Mouse (Mus musculus) hindbrain, embryonic 14.5 days (tissue): Measurements from ENCODE around the gene Adgrv1. TPM values are rescaled to one million over a fixed set of nuclear protein-coding genes. Genes with fewer than 3 reads are reported as not detected.
"Not testable (repeated sequence)": the region's sequence is repeated elsewhere in the genome, so short reads cannot be mapped to it uniquely, and the experiment has no call there.

Source experiments
- ATAC-seq: fragments of 200-750 bp; cut with Nextera tagmentation; 2 replicates; pipeline ENCODE4 v1.8.0; 2017; ENCODE audit warnings: moderate number of reproducible peaks, mild to moderate bottlenecking, moderate TSS enrichment, moderate library complexity; ENCODE audit not compliant: low FRiP score
- DNase-seq: peaks from one replicate; pipeline ENCODE4 v3.0.0-alpha.2; 2015; ENCODE audit warnings: low spot score
- H3K27ac ChIP-seq: fragments of 300-500 bp; sonication (generic); 2 replicates; pipeline ENCODE4 v1.5.1; 2014; ENCODE audit warnings: mild to moderate bottlenecking, moderate library complexity
- H3K27me3 ChIP-seq: fragments of 300-500 bp; sonication (generic); 2 replicates; pipeline ENCODE4 v1.6.1; 2014; ENCODE audit warnings: mild to moderate bottlenecking, low read length, mixed read lengths; ENCODE audit not compliant: control insufficient read depth, insufficient read depth
- H3K36me3 ChIP-seq: fragments of 300-500 bp; sonication (generic); replicated peaks from 2 replicates; pipeline ENCODE4 v1.6.1; 2014; ENCODE audit not compliant: control insufficient read depth, insufficient read depth
- H3K4me1 ChIP-seq: fragments of 300-500 bp; sonication (generic); replicated peaks from 2 replicates; pipeline ENCODE4 v1.6.1; 2014; ENCODE audit warnings: antibody characterized with exemption, low read length, mixed read lengths; ENCODE audit not compliant: control insufficient read depth, insufficient read depth
- H3K4me2 ChIP-seq: fragments of 300-500 bp; sonication (generic); replicated peaks from 2 replicates; pipeline ENCODE4 v1.6.1; 2014; ENCODE audit warnings: mild to moderate bottlenecking, moderate library complexity
- H3K4me3 ChIP-seq: fragments of 300-500 bp; sonication (generic); replicated peaks from 2 replicates; pipeline ENCODE4 v1.5.1; 2014; ENCODE audit warnings: mild to moderate bottlenecking, low read length
- H3K9ac ChIP-seq: fragments of 300-500 bp; sonication (generic); 2 replicates; pipeline ENCODE4 v1.6.1; 2014
- H3K9me3 ChIP-seq: fragments of 300-500 bp; sonication (generic); 2 replicates; pipeline ENCODE4 v1.6.1; 2016; ENCODE audit warnings: low read length; ENCODE audit not compliant: control insufficient read depth
- WGBS: fragments of 180-500 bp; shearing (Covaris S2); extraction: QIAGEN DNeasy Blood & Tissue Kit; methylation state at CpG from one replicate; pipeline ENCODE4 v1.1.7; 2014; 5-methylcytosine and 5-hydroxymethylcytosine counted together
- polyA plus RNA-seq: library from polyadenylated mRNA; unstranded; fragments of >200 nt; fragmentation: Nextera tagmentation; extraction: Ambion mirVana; gene quantifications from 2 replicates; pipeline ENCODE4 v1.2.1, GENCODE M21; 2014

The Adgrv1 gene
- polyA plus RNA-seq, 1 experiment from 2014 or later = 13.2 TPM

GRCm38 (mm10) chr13:81267489-81267888 lies 365.5 kb downstream of the Adgrv1 start:
- H3K4me3 ChIP-seq, DNase-seq, H3K4me1 ChIP-seq, H3K9me3 ChIP-seq, H3K27me3 ChIP-seq, H3K4me2 ChIP-seq, ATAC-seq, H3K27ac ChIP-seq, H3K36me3 ChIP-seq, H3K9ac ChIP-seq: not testable (repeated sequence)
- WGBS = 80% methylated on average over 4 of the region's 4 CpGs

- 94% methylated on average over 1 of the region's 1 CpGs for WGBS
These were observed 368.5 kb downstream of the Adgrv1 start for GRCm38 (mm10) chr13:81264465-81264864.

DNA sequence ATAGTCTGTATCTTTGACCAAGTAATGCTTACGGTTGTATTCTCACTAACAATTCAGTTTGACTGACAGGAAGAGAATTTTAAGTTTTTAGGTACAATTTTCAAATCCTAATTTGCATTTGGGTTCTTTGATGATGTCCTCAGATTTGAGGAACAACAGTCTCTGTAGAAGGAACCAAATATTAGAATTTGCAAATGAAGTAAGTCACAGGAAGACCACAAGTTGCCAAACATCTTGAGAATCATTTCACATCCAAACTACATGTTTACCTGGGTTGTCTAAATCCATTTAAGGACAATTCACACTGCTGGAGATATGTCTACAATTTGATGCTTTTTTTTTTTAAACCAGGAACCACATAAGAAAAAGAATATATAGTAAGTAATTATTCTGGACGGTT lies 391.8 kb downstream of the Adgrv1 start:
- WGBS = 94% methylated on average over 2 of the region's 2 CpGs
- H3K4me3 ChIP-seq = no peak overlapping the region

More at GRCm38 (mm10) chr13:81264465-81264864, 368.5 kb downstream of the Adgrv1 start:
- Histone ChIP-seq H3K27me3 (no peaks in the 10 kb centered on the region), H3K9me3 (no peaks in the 10 kb centered on the region), H3K36me3 (no peaks in the 10 kb centered on the region), H3K4me1 (no peaks in the 10 kb centered on the region), H3K9ac (no peak overlapping the region), H3K4me2 (no peak overlapping the region), H3K27ac (no peak overlapping the region), H3K4me3 (no peak overlapping the region)
- ATAC-seq = no peak
- DNase-seq = no peak

DNA sequence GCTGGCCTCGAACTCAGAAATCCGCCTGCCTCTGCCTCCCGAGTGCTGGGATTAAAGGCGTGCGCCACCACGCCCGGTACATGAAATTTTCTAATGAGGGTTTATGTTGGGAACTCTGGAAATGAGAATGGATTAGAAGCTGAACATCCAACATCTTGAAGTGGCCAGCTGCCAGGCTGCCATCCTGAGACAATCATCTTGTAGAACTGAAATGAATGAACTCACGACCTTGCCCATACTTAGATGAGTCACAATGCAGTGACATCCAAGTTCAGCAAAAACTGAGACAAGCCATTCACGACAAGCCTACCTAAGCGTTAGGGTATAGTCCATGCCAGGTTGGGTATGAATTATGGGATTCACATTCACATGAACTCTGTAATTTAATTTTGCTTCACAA lies 393.1 kb downstream of the Adgrv1 start:
- no peaks in the 10 kb centered on the region for H3K36me3 ChIP-seq
- no peak for DNase-seq
- ATAC-seq = no peak
- 99% methylated on average over 10 of the region's 10 CpGs for WGBS
- H3K4me2 ChIP-seq = no peak overlapping the region
- no peak overlapping the region for H3K4me3 ChIP-seq
- no peak overlapping the region for H3K9ac ChIP-seq
- H3K27ac ChIP-seq = no peak overlapping the region
- H3K9me3 ChIP-seq = no peaks in the 10 kb centered on the region
- no peaks in the 10 kb centered on the region for H3K27me3 ChIP-seq
- H3K4me1 ChIP-seq = no peaks in the 10 kb centered on the region

More for the DNA sequence above, 391.8 kb downstream of the Adgrv1 start:
- no peak overlapping the region for H3K9ac ChIP-seq
- ATAC-seq (no peak), DNase-seq (no peak)
- no peaks in the 10 kb centered on the region for H3K36me3 ChIP-seq
- no peak overlapping the region for H3K4me2 ChIP-seq
- no peaks in the 10 kb centered on the region for H3K9me3 ChIP-seq
- H3K27me3 ChIP-seq = no peaks in the 10 kb centered on the region
- no peak overlapping the region for H3K27ac ChIP-seq
- no peaks in the 10 kb centered on the region for H3K4me1 ChIP-seq

DNA sequence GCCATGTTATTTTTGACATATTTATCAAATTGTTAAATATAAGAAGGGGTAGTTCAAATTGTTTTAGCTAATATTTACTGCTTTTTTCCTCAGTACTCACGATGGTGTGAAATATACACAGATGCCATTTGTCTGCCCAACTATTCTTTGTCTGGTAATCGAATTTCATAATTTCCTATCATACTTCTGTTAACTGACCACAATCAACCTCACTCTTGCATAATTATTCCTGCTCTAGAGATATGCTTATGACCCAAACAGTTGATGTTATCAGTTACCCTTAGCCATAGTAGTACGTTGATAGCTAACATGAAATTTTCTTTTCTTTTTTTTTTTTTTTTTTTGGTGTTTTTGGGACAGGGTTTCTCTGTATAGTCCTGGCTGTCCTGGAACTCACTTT lies 393.5 kb downstream of the Adgrv1 start:
- ATAC-seq = no peak
- Histone ChIP-seq H3K4me1 (no peaks in the 10 kb centered on the region), H3K27me3 (no peaks in the 10 kb centered on the region), H3K27ac (no peak overlapping the region), H3K9me3 (no peaks in the 10 kb centered on the region), H3K4me3 (no peak overlapping the region), H3K9ac (no peak overlapping the region), H3K36me3 (no peaks in the 10 kb centered on the region), H3K4me2 (no peak overlapping the region)
- 97% methylated on average over 3 of the region's 3 CpGs for WGBS
- DNase-seq = no peak

GRCm38 (mm10) chr13:81238855-81239254 lies 394.1 kb downstream of the Adgrv1 start:
- 91% methylated on average over 7 of the region's 7 CpGs for WGBS
- Histone ChIP-seq H3K9me3 (no peaks in the 10 kb centered on the region), H3K27ac (no peak overlapping the region), H3K4me1 (no peaks in the 10 kb centered on the region), H3K4me2 (no peak overlapping the region), H3K27me3 (no peaks in the 10 kb centered on the region), H3K4me3 (no peak overlapping the region), H3K9ac (no peak overlapping the region), H3K36me3 (no peaks in the 10 kb centered on the region)
- no peak for ATAC-seq
- DNase-seq = no peak

DNA sequence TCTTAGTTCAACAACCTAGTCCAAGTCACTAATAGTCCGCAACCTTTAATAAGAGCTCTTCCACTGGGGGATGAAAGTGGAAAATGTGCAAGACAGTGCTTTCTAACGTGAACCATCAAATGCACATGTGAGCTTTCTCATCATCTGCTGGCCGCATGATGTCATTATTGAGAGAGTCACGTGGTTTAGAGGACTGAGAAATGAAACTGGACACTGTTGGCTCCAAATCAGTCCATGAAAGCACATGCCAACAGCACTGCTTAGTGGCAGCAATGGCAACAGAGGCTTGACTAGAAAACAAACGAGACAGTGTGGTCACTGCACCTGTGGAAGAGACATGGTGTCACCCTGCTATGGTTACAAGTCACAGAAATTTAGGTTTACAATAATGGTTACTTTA lies 395.0 kb downstream of the Adgrv1 start:
- H3K27ac ChIP-seq = no peak overlapping the region
- DNase-seq (no peak), ATAC-seq (no peak)
- H3K9ac ChIP-seq = no peak overlapping the region
- no peaks in the 10 kb centered on the region for H3K27me3 ChIP-seq
- WGBS = 83% methylated on average over 5 of the region's 5 CpGs
- H3K4me1 ChIP-seq = no peaks in the 10 kb centered on the region
- H3K4me2 ChIP-seq = no peak overlapping the region
- no peak overlapping the region for H3K4me3 ChIP-seq
- no peaks in the 10 kb centered on the region for H3K9me3 ChIP-seq
- no peaks in the 10 kb centered on the region for H3K36me3 ChIP-seq

DNA sequence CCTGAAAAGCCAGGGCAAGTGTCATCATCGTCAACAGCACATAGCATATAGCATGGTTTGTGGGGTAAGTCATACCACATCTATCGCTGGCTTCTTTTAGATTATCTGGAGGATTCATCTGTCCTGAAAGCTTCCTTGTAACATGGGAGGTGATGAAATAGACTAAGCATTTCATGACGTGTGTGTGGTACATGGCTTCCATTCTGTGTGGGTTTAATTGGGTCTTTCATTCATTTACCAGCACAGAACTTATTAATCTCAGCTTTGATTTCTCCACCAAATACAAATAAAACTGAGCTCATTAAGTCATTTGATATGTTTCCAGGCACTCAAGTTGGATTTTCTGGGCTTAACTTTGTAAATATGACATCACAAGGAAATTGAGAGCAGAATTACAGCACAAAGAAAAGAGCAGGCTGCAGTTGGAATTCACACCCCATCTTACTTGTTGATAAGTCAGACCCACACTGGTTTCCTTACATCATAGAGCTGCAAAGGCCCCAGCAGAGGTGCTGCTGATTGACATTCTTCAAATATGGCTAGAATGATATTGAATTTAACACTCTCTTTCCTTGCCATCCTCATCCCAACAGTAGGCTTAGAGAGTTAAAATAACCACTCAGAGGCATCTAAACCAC lies 396.1 kb downstream of the Adgrv1 start:
- no peaks in the 10 kb centered on the region for H3K9me3 ChIP-seq
- no peak overlapping the region for H3K27ac ChIP-seq
- H3K4me3 ChIP-seq = no peak overlapping the region
- no peak for ATAC-seq
- no peaks in the 10 kb centered on the region for H3K4me1 ChIP-seq
- WGBS = 92% methylated on average over 3 of the region's 3 CpGs
- H3K4me2 ChIP-seq = no peak overlapping the region
- H3K9ac ChIP-seq = no peak overlapping the region
- no peaks in the 10 kb centered on the region for H3K27me3 ChIP-seq
- DNase-seq = no peak
- H3K36me3 ChIP-seq = no peaks in the 10 kb centered on the region

GRCm38 (mm10) chr13:81234031-81234430 lies 398.9 kb downstream of the Adgrv1 start:
- Histone ChIP-seq H3K9ac (no peak overlapping the region), H3K27ac (no peak overlapping the region), H3K4me3 (no peak overlapping the region), H3K27me3 (no peaks in the 10 kb centered on the region), H3K4me2 (no peak overlapping the region), H3K36me3 (no peaks in the 10 kb centered on the region), H3K9me3 (no peaks in the 10 kb centered on the region), H3K4me1 (no peaks in the 10 kb centered on the region)
- DNase-seq = no peak
- WGBS = 82% methylated on average over 2 of the region's 2 CpGs
- no peak for ATAC-seq

GRCm38 (mm10) chr13:81232839-81233238 lies 400.1 kb downstream of the Adgrv1 start:
- ATAC-seq (no peak), DNase-seq (no peak)
- H3K9me3 ChIP-seq = no peaks in the 10 kb centered on the region
- no peak overlapping the region for H3K27ac ChIP-seq
- H3K4me2 ChIP-seq = no peak overlapping the region
- no peaks in the 10 kb centered on the region for H3K4me1 ChIP-seq
- H3K36me3 ChIP-seq = no peaks in the 10 kb centered on the region
- H3K9ac ChIP-seq = no peak overlapping the region
- no peak overlapping the region for H3K4me3 ChIP-seq
- no peaks in the 10 kb centered on the region for H3K27me3 ChIP-seq
